Mouse (Mus musculus) limb, embryonic 13.5 days (tissue): ENCODE data around the gene Gfpt1. TPM values are rescaled to one million over a fixed set of nuclear protein-coding genes. Genes with fewer than 3 reads are reported as not detected.

Experiments used
- ATAC-seq: fragments of 200-750 bp; cut with Nextera tagmentation; 2 replicates; pipeline ENCODE4 v1.8.0; 2017; ENCODE audit warnings: low read depth, moderate number of reproducible peaks, moderate TSS enrichment; ENCODE audit not compliant: low FRiP score
- H3K27ac ChIP-seq: fragments of 300-500 bp; sonication (generic); 2 replicates; pipeline ENCODE4 v1.5.1; 2015; ENCODE audit warnings: inconsistent platforms, mild to moderate bottlenecking, moderate library complexity
- H3K27me3 ChIP-seq: fragments of 300-500 bp; sonication (generic); 2 replicates; pipeline ENCODE4 v1.6.1; 2015; ENCODE audit warnings: mild to moderate bottlenecking, inconsistent platforms
- H3K36me3 ChIP-seq: fragments of 300-500 bp; sonication (generic); 2 replicates; pipeline ENCODE4 v1.6.1; 2015; ENCODE audit warnings: inconsistent platforms, mild to moderate bottlenecking, moderate library complexity
- H3K4me1 ChIP-seq: fragments of 300-500 bp; sonication (generic); 2 replicates; pipeline ENCODE4 v1.6.1; 2015; ENCODE audit warnings: inconsistent platforms
- H3K4me2 ChIP-seq: fragments of 300-500 bp; sonication (generic); replicated peaks from 2 replicates; pipeline ENCODE4 v1.6.1; 2015; ENCODE audit warnings: inconsistent platforms, mild to moderate bottlenecking, moderate library complexity
- H3K4me3 ChIP-seq: fragments of 300-500 bp; sonication (generic); 2 replicates; pipeline ENCODE4 v1.5.1; 2015; ENCODE audit warnings: moderate library complexity, mild to moderate bottlenecking, inconsistent platforms
- H3K9ac ChIP-seq: fragments of 300-500 bp; sonication (generic); 2 replicates; pipeline ENCODE4 v1.6.1; 2015; ENCODE audit warnings: mild to moderate bottlenecking, inconsistent platforms
- H3K9me3 ChIP-seq: fragments of 300-500 bp; sonication (generic); 2 replicates; pipeline ENCODE4 v1.6.1; 2016; ENCODE audit warnings: inconsistent platforms
- WGBS: fragments of 180-500 bp; shearing (Covaris S2); methylation state at CpG from one replicate; pipeline ENCODE4 v1.1.7; 2015; 5-methylcytosine and 5-hydroxymethylcytosine counted together
- polyA plus RNA-seq: library from polyadenylated mRNA; unstranded; fragments of >200 nt; fragmentation: Nextera tagmentation; extraction: Ambion mirVana; gene quantifications from 2 replicates; pipeline ENCODE4 v1.2.1, GENCODE M21; 2015

The Gfpt1 gene
- polyA plus RNA-seq, 1 experiment from 2014 or later = 27.3 TPM

DNA sequence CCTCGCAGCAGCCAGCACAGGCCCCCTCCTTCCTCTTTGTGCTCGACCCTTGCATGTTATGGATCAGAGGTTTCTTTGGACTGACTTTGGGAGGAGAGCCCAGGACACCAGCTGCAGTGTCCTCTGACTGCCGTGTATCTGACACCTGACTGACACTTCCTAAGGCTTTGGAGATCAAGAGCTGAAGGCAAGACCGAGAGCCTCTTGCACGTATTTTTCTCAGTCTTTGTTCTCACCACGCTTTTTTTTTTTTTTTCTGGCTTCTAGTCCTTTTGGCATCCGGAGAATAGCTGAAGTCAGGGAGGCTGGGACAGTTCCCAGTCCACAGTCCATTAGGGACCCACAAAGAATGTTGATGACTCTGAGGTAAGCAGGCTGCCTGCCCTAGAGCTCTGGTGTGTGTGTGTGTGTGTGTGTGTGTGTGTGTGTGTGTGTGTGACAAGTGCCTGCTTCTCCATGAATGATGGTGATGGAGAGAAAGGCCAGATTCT, 59.8 kb downstream of the Gfpt1 start:
- H3K4me3 ChIP-seq = no peak overlapping the region
- H3K36me3 ChIP-seq = no peaks in the 10 kb centered on the region
- peak overlapping the region; percentile 81 for H3K27ac ChIP-seq
- H3K4me1 ChIP-seq = peaks cover 56% of the 10 kb centered on the region
- WGBS = 11% methylated on average over 7 of the region's 7 CpGs
- peak; percentile 59 for ATAC-seq
- H3K4me2 ChIP-seq = peak overlapping the region; percentile 38
- H3K9me3 ChIP-seq = no peaks in the 10 kb centered on the region
- no peaks in the 10 kb centered on the region for H3K27me3 ChIP-seq
- H3K9ac ChIP-seq = peak overlapping the region; percentile 48; the same call in 1 of the 2 replicates

DNA sequence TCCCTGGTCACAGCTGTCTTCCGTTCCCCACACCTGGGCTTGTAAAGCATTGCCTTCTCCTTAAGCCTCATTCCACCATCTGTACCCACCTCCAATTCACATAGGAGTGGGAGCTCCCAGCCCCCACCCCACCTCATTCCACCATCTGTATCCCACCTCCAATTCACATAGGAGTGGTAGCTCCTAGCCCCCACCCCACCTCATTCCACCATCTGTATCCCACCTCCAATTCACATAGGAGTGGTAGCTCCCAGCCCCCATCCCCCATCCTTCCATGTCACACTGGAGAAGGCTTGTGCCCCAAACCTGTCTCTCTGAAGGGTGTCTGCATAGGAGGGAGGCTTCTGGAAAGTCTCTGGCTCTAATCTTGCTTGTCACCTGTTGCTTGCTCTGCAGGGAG, 60.7 kb downstream of the Gfpt1 start:
- peaks cover 49% of the 10 kb centered on the region for H3K4me1 ChIP-seq
- no peak overlapping the region for H3K9ac ChIP-seq
- H3K27ac ChIP-seq = peak overlapping the region; percentile 81
- WGBS = 50% methylated on average over 1 of the region's 1 CpGs
- no peak overlapping the region for H3K4me3 ChIP-seq
- H3K4me2 ChIP-seq = no peak overlapping the region
- H3K36me3 ChIP-seq = no peaks in the 10 kb centered on the region
- no peaks in the 10 kb centered on the region for H3K9me3 ChIP-seq
- H3K27me3 ChIP-seq = no peaks in the 10 kb centered on the region
- ATAC-seq = no peak

GRCm38 (mm10) chr6:87104123-87104796, 61.6 kb downstream of the Gfpt1 start, which contains the start of gene D6Ertd527e:
Gene D6Ertd527e (plus strand): TSS chr6:87104746.
- WGBS = 76% methylated on average over 11 of the region's 11 CpGs
- Histone ChIP-seq H3K9me3 (no peaks in the 10 kb centered on the region), H3K27me3 (no peaks in the 10 kb centered on the region), H3K4me1 (peaks cover 44% of the 10 kb centered on the region), H3K36me3 (no peaks in the 10 kb centered on the region), H3K27ac (peak within 1 kb of the TSS; percentile 48; the same call in 1 of the 2 replicates), H3K4me3 (no peak within 1 kb of the TSS), H3K9ac (no peak within 1 kb of the TSS), H3K4me2 (no peak within 1 kb of the TSS)
- ATAC-seq = no peak

GRCm38 (mm10) chr6:87111493-87111892, 68.8 kb downstream of the Gfpt1 start:
- 0 out of 2 replicates have a peak, but pooled peaks cover 4% of the 10 kb centered on the region for H3K27me3 ChIP-seq
- 0 out of 2 replicates have a peak overlapping the region, but pooled peaks have one; percentile 35 for H3K27ac ChIP-seq
- WGBS = 100% methylated on average over 1 of the region's 1 CpGs
- no peak overlapping the region for H3K4me2 ChIP-seq
- no peak for ATAC-seq
- no peaks in the 10 kb centered on the region for H3K9me3 ChIP-seq
- H3K9ac ChIP-seq = no peak overlapping the region
- H3K36me3 ChIP-seq = no peaks in the 10 kb centered on the region
- no peak overlapping the region for H3K4me3 ChIP-seq
- peaks cover 26% of the 10 kb centered on the region for H3K4me1 ChIP-seq

DNA sequence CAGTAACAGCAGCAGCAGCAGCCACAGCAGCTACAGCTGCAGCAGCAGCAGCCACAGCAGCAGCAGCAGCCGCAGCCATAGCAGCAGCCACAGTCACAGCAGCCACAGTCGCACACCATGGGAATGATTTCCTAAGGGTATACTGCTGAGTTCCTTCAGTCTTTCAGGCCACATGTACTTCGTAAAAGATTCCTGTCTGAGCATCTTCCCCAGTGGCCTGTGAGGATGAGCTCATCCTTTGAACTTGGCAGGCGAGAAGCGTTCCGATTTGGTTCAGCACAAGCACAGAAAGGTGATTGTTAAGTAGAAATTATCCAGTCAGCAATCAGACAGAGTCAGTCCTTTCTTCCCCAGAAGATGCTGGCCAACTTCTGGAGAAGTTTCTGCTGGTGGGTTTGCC, 69.5 kb downstream of the Gfpt1 start:
- Histone ChIP-seq H3K36me3 (no peaks in the 10 kb centered on the region), H3K4me3 (no peak overlapping the region), H3K4me2 (no peak overlapping the region), H3K9me3 (no peaks in the 10 kb centered on the region), H3K9ac (no peak overlapping the region), H3K27ac (peak overlapping the region; percentile 35), H3K4me1 (peaks cover 29% of the 10 kb centered on the region), H3K27me3 (0 out of 2 replicates have a peak, but pooled peaks cover 4% of the 10 kb centered on the region)
- no peak for ATAC-seq
- 76% methylated on average over 6 of the region's 6 CpGs for WGBS

DNA sequence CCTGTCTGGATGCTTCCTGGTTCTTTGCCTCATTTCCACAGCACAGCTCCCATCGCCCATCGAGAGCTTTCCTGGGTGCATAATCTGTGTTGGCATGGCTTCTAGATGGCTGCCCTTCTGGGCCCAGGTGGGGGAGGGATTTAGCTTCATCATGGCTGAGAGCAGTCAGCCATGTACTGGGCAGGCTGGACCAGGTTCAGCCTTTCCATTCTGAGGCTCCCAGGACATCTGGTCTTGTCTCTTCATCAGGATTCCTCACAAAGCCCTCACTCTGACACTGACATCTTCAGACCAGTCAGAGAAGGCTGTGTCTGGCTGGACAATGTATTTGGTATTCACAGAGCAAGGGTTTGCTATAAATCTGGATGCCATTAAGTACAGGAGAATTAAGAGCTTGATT, 73.3 kb downstream of the Gfpt1 start:
- no peak overlapping the region for H3K4me3 ChIP-seq
- ATAC-seq = no peak
- H3K36me3 ChIP-seq = no peaks in the 10 kb centered on the region
- 84% methylated on average over 2 of the region's 2 CpGs for WGBS
- H3K4me2 ChIP-seq = no peak overlapping the region
- peaks cover 34% of the 10 kb centered on the region for H3K4me1 ChIP-seq
- 0 out of 2 replicates have a peak, but pooled peaks cover 1% of the 10 kb centered on the region for H3K27me3 ChIP-seq
- no peak overlapping the region for H3K9ac ChIP-seq
- no peak overlapping the region for H3K27ac ChIP-seq
- no peaks in the 10 kb centered on the region for H3K9me3 ChIP-seq

GRCm38 (mm10) chr6:87116596-87116995, 74.0 kb downstream of the Gfpt1 start:
- peaks cover 34% of the 10 kb centered on the region for H3K4me1 ChIP-seq
- no peak overlapping the region for H3K9ac ChIP-seq
- no peaks in the 10 kb centered on the region for H3K36me3 ChIP-seq
- no peak for ATAC-seq
- no peak overlapping the region for H3K4me2 ChIP-seq
- no peaks in the 10 kb centered on the region for H3K9me3 ChIP-seq
- H3K27ac ChIP-seq = no peak overlapping the region
- H3K4me3 ChIP-seq = no peak overlapping the region
- no peaks in the 10 kb centered on the region for H3K27me3 ChIP-seq
- WGBS = 85% methylated on average over 7 of the region's 7 CpGs

DNA sequence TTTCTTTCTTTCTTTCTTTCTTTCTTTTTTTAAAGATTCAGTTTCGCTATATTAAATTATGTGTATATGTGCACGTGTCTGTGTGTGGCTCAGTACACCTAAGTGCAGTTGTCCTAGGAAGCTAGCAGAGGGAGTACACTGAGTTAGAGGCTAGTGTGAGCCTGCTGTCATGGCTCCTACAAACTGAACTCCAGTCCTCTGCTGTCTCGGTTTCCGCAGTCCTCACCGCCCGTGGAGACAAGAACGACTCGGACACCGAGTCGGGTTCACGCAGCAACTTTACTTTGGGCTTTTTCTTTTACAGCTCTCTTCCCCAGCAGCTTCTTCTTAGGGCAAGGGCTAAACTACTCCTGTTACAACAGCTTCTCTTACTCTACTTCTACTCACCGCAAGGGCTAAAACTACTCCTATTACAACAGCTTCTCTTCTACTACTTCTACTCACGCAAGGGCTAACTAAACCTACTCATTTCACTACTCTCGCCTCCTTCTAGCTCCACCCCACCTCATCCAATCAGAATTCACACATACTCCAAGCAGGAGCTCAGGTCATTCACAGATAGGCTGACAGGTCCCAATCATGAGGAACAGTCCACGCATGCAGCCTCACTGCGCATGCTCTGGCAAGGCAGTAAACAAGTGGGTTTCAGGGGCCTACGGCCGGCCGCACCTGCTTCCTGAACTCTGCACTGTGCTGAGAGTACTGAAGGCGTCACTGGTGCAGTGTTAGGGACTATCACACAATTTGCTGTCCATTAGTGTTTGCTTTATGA, 76.6 kb downstream of the Gfpt1 start:
- Histone ChIP-seq H3K27ac (no peak overlapping the region), H3K4me3 (no peak overlapping the region), H3K4me2 (no peak overlapping the region), H3K36me3 (no peaks in the 10 kb centered on the region), H3K9ac (no peak overlapping the region), H3K4me1 (peaks cover 24% of the 10 kb centered on the region), H3K9me3 (no peaks in the 10 kb centered on the region), H3K27me3 (no peaks in the 10 kb centered on the region)
- ATAC-seq = peak; percentile 51; the same call in 1 of the 2 replicates
- WGBS = 76% methylated on average over 20 of the region's 20 CpGs

DNA sequence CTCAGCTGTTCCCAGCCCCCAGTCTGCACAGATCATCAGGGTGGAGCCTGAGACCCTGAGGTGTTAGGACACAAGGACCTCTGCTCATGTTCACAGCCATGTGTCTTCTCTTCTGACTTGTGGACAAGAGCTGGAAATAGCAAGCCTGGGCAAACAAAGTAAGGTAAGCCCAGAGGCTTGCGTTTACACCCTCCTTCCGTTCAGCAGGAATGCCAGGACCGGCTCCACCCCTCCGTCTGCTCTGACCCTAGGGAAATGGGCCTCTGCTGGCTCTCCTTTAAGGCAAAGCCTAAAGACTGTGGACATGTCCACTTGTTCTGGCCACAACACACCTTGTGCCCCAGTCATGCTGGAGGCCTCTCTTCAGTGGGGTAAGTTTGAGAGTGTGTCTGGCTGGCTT, 77.3 kb downstream of the Gfpt1 start:
- Histone ChIP-seq H3K9ac (no peak overlapping the region), H3K27ac (no peak overlapping the region), H3K4me1 (peaks cover 24% of the 10 kb centered on the region), H3K27me3 (no peaks in the 10 kb centered on the region), H3K4me3 (no peak overlapping the region), H3K9me3 (no peaks in the 10 kb centered on the region), H3K36me3 (no peaks in the 10 kb centered on the region), H3K4me2 (no peak overlapping the region)
- 62% methylated on average over 4 of the region's 4 CpGs for WGBS
- ATAC-seq = 0 out of 2 replicates have a peak, but pooled peaks have one; percentile 24

- 89% methylated on average over 6 of the region's 6 CpGs for WGBS
These were observed 78.0 kb downstream of the Gfpt1 start for GRCm38 (mm10) chr6:87120661-87121060.

GRCm38 (mm10) chr6:87121961-87122360, 79.3 kb downstream of the Gfpt1 start:
- Histone ChIP-seq H3K9ac (no peak overlapping the region), H3K4me1 (peaks cover 18% of the 10 kb centered on the region), H3K27me3 (no peaks in the 10 kb centered on the region), H3K9me3 (no peaks in the 10 kb centered on the region), H3K4me2 (no peak overlapping the region), H3K27ac (no peak overlapping the region), H3K4me3 (no peak overlapping the region), H3K36me3 (no peaks in the 10 kb centered on the region)
- ATAC-seq = no peak
- 76% methylated on average over 7 of the region's 7 CpGs for WGBS

More at GRCm38 (mm10) chr6:87120661-87121060, 78.0 kb downstream of the Gfpt1 start:
- Histone ChIP-seq H3K4me2 (no peak overlapping the region), H3K36me3 (no peaks in the 10 kb centered on the region), H3K9me3 (no peaks in the 10 kb centered on the region), H3K4me1 (peaks cover 21% of the 10 kb centered on the region), H3K4me3 (no peak overlapping the region), H3K27me3 (no peaks in the 10 kb centered on the region), H3K27ac (no peak overlapping the region), H3K9ac (no peak overlapping the region)
- ATAC-seq = no peak

DNA sequence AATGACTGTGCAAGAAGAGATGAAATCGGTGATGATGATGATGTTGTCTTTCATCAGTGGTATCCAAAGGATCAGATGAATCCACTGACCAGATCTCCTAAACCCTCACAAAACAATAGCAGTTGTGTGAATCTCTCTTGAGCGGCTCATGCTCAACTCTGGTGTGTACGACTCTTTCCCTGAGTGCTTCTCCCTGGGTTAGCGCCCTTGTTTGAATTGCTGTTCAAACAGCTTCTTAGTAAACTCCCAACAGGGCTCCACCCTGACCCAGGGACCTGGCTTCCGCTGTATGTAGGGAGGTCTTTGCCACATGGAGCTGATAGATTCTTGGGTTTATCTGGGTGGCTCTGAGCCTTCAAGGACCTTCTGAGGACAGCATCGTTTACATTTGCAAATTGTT, 80.8 kb downstream of the Gfpt1 start:
- H3K27ac ChIP-seq = no peak overlapping the region
- H3K36me3 ChIP-seq = no peaks in the 10 kb centered on the region
- no peak overlapping the region for H3K9ac ChIP-seq
- no peaks in the 10 kb centered on the region for H3K9me3 ChIP-seq
- 93% methylated on average over 6 of the region's 6 CpGs for WGBS
- no peak overlapping the region for H3K4me2 ChIP-seq
- ATAC-seq = no peak
- no peaks in the 10 kb centered on the region for H3K27me3 ChIP-seq
- no peak overlapping the region for H3K4me3 ChIP-seq
- peaks cover 25% of the 10 kb centered on the region for H3K4me1 ChIP-seq
